Mouse (Mus musculus): Measurements from ENCODE around the gene Cdk8. TPM values are rescaled to one million over a fixed set of nuclear protein-coding genes. Genes with fewer than 3 reads are reported as not detected.
"Not testable (repeated sequence)": the region's sequence is repeated elsewhere in the genome, so short reads cannot be mapped to it uniquely, and the experiment has no call there.

The Cdk8 gene
- polyA plus RNA-seq (2014; fragmentation: Nextera tagmentation; extraction: Ambion mirVana) = 19.9 and 24.0 TPM in 2 replicates

GRCm38 (mm10) chr5:146230864-146231654, at the start of gene Cdk8:
TSS of gene Cdk8 (plus strand) at chr5:146231230.
- Histone ChIP-seq H3K9ac (ENCODE audit: low read depth, low read length) (peak within 1 kb of the TSS; percentile 90), H3K4me1 (ENCODE audit: control insufficient read depth, insufficient read depth, low read length) (0 out of 2 replicates have a peak, but pooled peaks cover 2% of the 10 kb centered on the region), H3K27ac (ENCODE audit: low read depth, low read length) (peak within 1 kb of the TSS; percentile 97), H3K27me3 (ENCODE audit: control insufficient read depth, insufficient read depth, low read length) (no peaks in the 10 kb centered on the region), H3K4me2 (peak within 1 kb of the TSS; percentile 89), H3K9me3 (replicated peaks; ENCODE audit: control insufficient read depth, low read length) (no peaks in the 10 kb centered on the region), H3K4me3 (ENCODE audit: low read depth, low read length) (peak within 1 kb of the TSS; percentile 84), H3K36me3 (ENCODE audit: control insufficient read depth, insufficient read depth, low read length) (no peaks in the 10 kb centered on the region)
- under 1% methylated on average over 80 of the region's 102 CpGs for WGBS (ENCODE audit: insufficient replicate concordance)
- ATAC-seq (replicated peaks; ENCODE audit: insufficient number of reproducible peaks, low FRiP score, low TSS enrichment) = peak; percentile 89

DNA sequence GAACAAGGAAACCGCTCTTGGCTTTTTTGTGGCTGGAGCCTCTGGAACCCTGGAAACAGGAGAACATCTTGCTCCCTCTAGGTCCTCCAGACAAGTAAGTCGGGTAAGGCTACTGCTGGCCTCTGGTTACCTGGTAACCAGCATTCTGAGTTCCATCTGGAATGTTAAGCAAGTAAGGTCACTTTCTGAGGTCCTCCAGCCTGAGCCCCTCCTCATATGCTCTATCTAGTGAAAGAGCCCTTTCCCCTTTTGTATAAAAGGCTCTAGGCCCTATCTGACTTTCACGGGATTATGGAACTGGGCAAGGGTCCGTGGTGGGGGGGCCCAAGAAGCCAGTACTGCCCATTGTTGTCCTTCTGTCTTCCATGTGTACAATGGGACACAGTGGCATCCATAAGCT, 45.8 kb upstream of the Cdk8 start, which contains the start of gene 1700001J03Rik:
Gene 1700001J03Rik, minus strand, starts transcription at position 101 of the 400 bp plus-strand sequence.
- not testable (repeated sequence) for H3K4me3 ChIP-seq (ENCODE audit: low read depth, low read length); H3K9ac ChIP-seq (ENCODE audit: low read depth, low read length); ATAC-seq (replicated peaks; ENCODE audit: insufficient number of reproducible peaks, low FRiP score, low TSS enrichment); H3K9me3 ChIP-seq (replicated peaks; ENCODE audit: control insufficient read depth, low read length); H3K27me3 ChIP-seq (ENCODE audit: control insufficient read depth, insufficient read depth, low read length); H3K4me1 ChIP-seq (ENCODE audit: control insufficient read depth, insufficient read depth, low read length); H3K4me2 ChIP-seq; H3K27ac ChIP-seq (ENCODE audit: low read depth, low read length); H3K36me3 ChIP-seq (ENCODE audit: control insufficient read depth, insufficient read depth, low read length)
- 66% methylated on average over 4 of the region's 4 CpGs for WGBS (ENCODE audit: insufficient replicate concordance)

GRCm38 (mm10) chr5:146187441-146187840, 43.6 kb upstream of the Cdk8 start:
- not testable (repeated sequence) for H3K9me3 ChIP-seq (replicated peaks; ENCODE audit: control insufficient read depth, low read length); H3K36me3 ChIP-seq (ENCODE audit: control insufficient read depth, insufficient read depth, low read length); H3K4me2 ChIP-seq; H3K9ac ChIP-seq (ENCODE audit: low read depth, low read length); H3K4me3 ChIP-seq (ENCODE audit: low read depth, low read length); ATAC-seq (replicated peaks; ENCODE audit: insufficient number of reproducible peaks, low FRiP score, low TSS enrichment); H3K4me1 ChIP-seq (ENCODE audit: control insufficient read depth, insufficient read depth, low read length); H3K27me3 ChIP-seq (ENCODE audit: control insufficient read depth, insufficient read depth, low read length); H3K27ac ChIP-seq (ENCODE audit: low read depth, low read length)
- 23% methylated on average over 5 of the region's 5 CpGs for WGBS (ENCODE audit: insufficient replicate concordance)

DNA sequence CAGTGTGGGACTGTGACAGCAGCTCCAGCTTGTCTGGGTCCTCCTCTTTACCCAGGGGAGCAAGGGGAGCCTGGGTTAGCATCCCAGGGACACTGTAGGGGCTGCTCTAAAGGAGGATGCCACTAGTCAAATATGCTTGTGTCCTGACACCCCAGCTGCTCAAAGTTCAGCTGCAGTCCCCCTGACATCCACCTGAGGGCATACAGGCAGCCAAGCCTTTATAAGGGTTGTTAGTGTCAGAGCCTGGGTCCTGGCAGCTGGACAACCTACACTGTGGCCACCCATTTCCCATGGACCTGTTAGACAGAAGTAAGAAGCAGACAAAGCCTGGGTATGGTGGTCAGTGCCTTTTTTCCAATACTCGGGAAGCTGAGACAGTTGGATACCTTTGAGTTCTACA, 42.9 kb upstream of the Cdk8 start:
- H3K4me2 ChIP-seq = no peak overlapping the region
- WGBS (ENCODE audit: insufficient replicate concordance) = 82% methylated on average over 1 of the region's 1 CpGs
- H3K4me1 ChIP-seq (ENCODE audit: control insufficient read depth, insufficient read depth, low read length) = no peaks in the 10 kb centered on the region

DNA sequence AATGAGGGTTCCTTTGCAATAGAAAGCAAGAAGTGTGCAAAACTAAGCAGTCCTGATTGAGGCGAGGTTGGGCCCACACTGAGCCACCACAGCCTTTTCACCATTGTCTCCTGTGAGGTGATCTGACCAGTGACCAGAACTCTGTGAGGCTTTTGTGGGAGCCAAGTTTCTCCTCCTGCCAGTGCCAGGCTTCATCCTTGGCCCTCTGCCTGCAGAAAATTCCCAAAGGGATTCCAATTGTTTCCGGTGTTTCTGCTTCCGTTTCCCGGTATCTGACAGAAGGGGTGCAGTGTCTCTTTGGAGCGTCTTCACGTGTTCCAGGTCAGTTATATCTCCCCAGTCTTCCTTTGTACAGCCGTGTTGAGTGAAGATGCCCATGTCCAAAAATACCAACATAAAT, 42.3 kb upstream of the Cdk8 start:
- Histone ChIP-seq H3K4me2 (no peak overlapping the region), H3K4me1 (ENCODE audit: control insufficient read depth, insufficient read depth, low read length) (no peaks in the 10 kb centered on the region), H3K27ac (ENCODE audit: low read depth, low read length) (no peak overlapping the region), H3K9me3 (replicated peaks; ENCODE audit: control insufficient read depth, low read length) (no peaks in the 10 kb centered on the region; the same call in 1 of the 2 replicates), H3K27me3 (ENCODE audit: control insufficient read depth, insufficient read depth, low read length) (no peaks in the 10 kb centered on the region), H3K36me3 (ENCODE audit: control insufficient read depth, insufficient read depth, low read length) (no peaks in the 10 kb centered on the region), H3K9ac (ENCODE audit: low read depth, low read length) (no peak overlapping the region), H3K4me3 (ENCODE audit: low read depth, low read length) (no peak overlapping the region)
- 78% methylated on average over 7 of the region's 7 CpGs for WGBS (ENCODE audit: insufficient replicate concordance)
- no peak for ATAC-seq (replicated peaks; ENCODE audit: insufficient number of reproducible peaks, low FRiP score, low TSS enrichment)

More for the DNA sequence above, 42.9 kb upstream of the Cdk8 start:
- ATAC-seq (replicated peaks; ENCODE audit: insufficient number of reproducible peaks, low FRiP score, low TSS enrichment) = no peak
- Histone ChIP-seq H3K4me3 (ENCODE audit: low read depth, low read length) (no peak overlapping the region), H3K36me3 (ENCODE audit: control insufficient read depth, insufficient read depth, low read length) (no peaks in the 10 kb centered on the region), H3K9ac (ENCODE audit: low read depth, low read length) (no peak overlapping the region), H3K27ac (ENCODE audit: low read depth, low read length) (no peak overlapping the region), H3K27me3 (ENCODE audit: control insufficient read depth, insufficient read depth, low read length) (no peaks in the 10 kb centered on the region), H3K9me3 (replicated peaks; ENCODE audit: control insufficient read depth, low read length) (no peaks in the 10 kb centered on the region; the same call in 1 of the 2 replicates)

GRCm38 (mm10) chr5:146190093-146190492, 40.9 kb upstream of the Cdk8 start:
- 63% methylated on average over 4 of the region's 4 CpGs for WGBS (ENCODE audit: insufficient replicate concordance)
- H3K27ac ChIP-seq (ENCODE audit: low read depth, low read length) = no peak overlapping the region
- no peak overlapping the region for H3K4me2 ChIP-seq
- no peak overlapping the region for H3K9ac ChIP-seq (ENCODE audit: low read depth, low read length)
- H3K9me3 ChIP-seq (replicated peaks; ENCODE audit: control insufficient read depth, low read length) = no peaks in the 10 kb centered on the region
- H3K4me3 ChIP-seq (ENCODE audit: low read depth, low read length) = no peak overlapping the region
- H3K36me3 ChIP-seq (ENCODE audit: control insufficient read depth, insufficient read depth, low read length) = no peaks in the 10 kb centered on the region
- ATAC-seq (replicated peaks; ENCODE audit: insufficient number of reproducible peaks, low FRiP score, low TSS enrichment) = no peak
- H3K27me3 ChIP-seq (ENCODE audit: control insufficient read depth, insufficient read depth, low read length) = no peaks in the 10 kb centered on the region
- H3K4me1 ChIP-seq (ENCODE audit: control insufficient read depth, insufficient read depth, low read length) = no peaks in the 10 kb centered on the region

GRCm38 (mm10) chr5:146190501-146191269, 40.3 kb upstream of the Cdk8 start:
- H3K27me3 ChIP-seq (ENCODE audit: control insufficient read depth, insufficient read depth, low read length) = no peaks in the 10 kb centered on the region
- no peaks in the 10 kb centered on the region for H3K4me1 ChIP-seq (ENCODE audit: control insufficient read depth, insufficient read depth, low read length)
- no peaks in the 10 kb centered on the region for H3K9me3 ChIP-seq (replicated peaks; ENCODE audit: control insufficient read depth, low read length)
- no peak overlapping the region for H3K27ac ChIP-seq (ENCODE audit: low read depth, low read length)
- no peak overlapping the region for H3K4me2 ChIP-seq
- no peaks in the 10 kb centered on the region for H3K36me3 ChIP-seq (ENCODE audit: control insufficient read depth, insufficient read depth, low read length)
- no peak overlapping the region for H3K4me3 ChIP-seq (ENCODE audit: low read depth, low read length)
- 63% methylated on average over 3 of the region's 3 CpGs for WGBS (ENCODE audit: insufficient replicate concordance)
- no peak for ATAC-seq (replicated peaks; ENCODE audit: insufficient number of reproducible peaks, low FRiP score, low TSS enrichment)
- H3K9ac ChIP-seq (ENCODE audit: low read depth, low read length) = no peak overlapping the region

GRCm38 (mm10) chr5:146193360-146193759, 37.7 kb upstream of the Cdk8 start:
- WGBS (ENCODE audit: insufficient replicate concordance) = 74% methylated on average over 8 of the region's 8 CpGs
- no peak for ATAC-seq (replicated peaks; ENCODE audit: insufficient number of reproducible peaks, low FRiP score, low TSS enrichment)
- Histone ChIP-seq H3K9ac (ENCODE audit: low read depth, low read length) (no peak overlapping the region), H3K4me2 (no peak overlapping the region), H3K4me1 (ENCODE audit: control insufficient read depth, insufficient read depth, low read length) (no peaks in the 10 kb centered on the region), H3K27ac (ENCODE audit: low read depth, low read length) (no peak overlapping the region), H3K9me3 (replicated peaks; ENCODE audit: control insufficient read depth, low read length) (no peaks in the 10 kb centered on the region), H3K36me3 (ENCODE audit: control insufficient read depth, insufficient read depth, low read length) (no peaks in the 10 kb centered on the region), H3K27me3 (ENCODE audit: control insufficient read depth, insufficient read depth, low read length) (no peaks in the 10 kb centered on the region), H3K4me3 (ENCODE audit: low read depth, low read length) (no peak overlapping the region)
